Mouse (Mus musculus) spleen, postnatal 10 days (tissue): ENCODE results near the gene Schip1.

ENCODE experiments used
- DNase-seq, 2 experiments: peaks; one replicate each; pipeline ENCODE4 v3.0.0; 2021 to 2022; ENCODE audit warnings: low spot score in 2 of 2

Gene Schip1

DNA sequence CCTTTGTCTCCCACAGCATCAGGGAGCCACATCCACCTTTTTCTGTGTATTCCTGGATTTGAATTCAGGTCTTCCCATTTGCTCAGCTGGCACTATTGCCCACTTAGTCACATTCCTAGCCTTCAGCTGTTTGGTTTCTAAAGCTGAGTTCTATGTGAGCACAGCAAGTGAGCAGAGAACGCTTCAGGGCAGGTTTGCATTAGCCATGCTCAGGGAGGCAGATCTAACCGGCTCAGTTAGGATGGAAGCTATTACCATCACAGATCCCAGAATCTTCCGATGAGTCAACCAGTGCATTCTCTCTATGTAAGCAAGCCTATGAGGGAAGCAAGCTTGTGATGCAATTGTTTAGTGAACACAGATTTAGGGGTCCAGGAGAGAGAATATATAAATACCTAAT lies 320.9 kb downstream of the Schip1 start:
- DNase-seq: no peak

DNA sequence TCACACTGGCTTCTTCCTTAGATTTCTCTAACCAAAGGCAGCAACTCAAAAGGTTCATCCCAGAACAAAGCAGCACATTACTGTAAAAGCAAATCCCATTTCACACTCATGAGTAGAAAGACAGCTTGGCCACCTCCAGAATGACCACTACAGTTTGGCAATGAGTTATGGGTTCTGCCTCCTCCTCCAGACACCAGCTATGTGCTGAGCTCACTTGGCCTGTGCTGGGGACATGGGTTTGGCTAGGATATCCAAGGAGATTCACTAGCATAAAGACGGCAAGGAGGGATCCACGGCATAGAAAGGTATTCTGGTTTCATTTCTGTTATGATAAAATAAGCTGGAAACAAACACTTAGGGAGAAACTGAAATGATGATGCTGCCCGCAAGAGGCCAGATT lies 323.4 kb downstream of the Schip1 start:
- DNase-seq: no peak

DNA sequence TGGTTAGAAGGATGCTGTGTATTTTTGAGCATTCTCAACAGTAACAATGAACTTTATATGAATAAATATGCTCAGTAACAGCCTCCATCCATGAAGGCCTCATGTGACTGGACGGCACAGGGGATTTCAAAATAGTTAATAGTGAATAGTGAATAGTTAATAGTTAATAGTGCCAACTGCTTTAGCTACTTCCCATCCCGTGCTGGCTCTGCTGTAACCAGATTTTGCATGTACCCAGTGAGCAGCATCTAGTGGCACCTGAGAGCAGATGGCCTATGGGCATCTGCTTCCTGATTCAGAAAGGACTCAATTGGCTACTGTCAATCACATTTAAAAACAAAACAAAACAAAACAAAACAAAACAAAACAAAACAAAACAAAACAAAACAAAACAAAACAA lies 329.0 kb downstream of the Schip1 start:
- DNase-seq: no peak

DNA sequence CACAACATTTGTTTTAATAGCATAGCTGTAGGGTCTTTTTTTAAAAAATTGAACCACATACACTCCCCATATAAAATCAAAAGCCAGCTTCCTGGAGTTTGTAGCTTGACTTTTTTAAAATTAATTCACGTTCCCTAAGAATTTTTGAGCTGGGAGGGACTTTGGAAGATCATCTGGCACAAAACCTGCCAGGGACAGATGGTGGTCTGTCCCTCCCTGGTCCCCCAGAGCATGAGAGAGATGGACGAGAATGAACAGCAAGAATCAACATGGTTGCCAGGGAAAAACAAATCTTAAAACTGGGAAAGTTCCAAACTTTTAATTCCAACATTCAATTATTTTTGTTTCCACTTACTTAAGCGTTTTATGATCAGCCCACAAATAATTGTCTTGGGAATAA lies 334.1 kb downstream of the Schip1 start:
- DNase-seq: no peak

DNA sequence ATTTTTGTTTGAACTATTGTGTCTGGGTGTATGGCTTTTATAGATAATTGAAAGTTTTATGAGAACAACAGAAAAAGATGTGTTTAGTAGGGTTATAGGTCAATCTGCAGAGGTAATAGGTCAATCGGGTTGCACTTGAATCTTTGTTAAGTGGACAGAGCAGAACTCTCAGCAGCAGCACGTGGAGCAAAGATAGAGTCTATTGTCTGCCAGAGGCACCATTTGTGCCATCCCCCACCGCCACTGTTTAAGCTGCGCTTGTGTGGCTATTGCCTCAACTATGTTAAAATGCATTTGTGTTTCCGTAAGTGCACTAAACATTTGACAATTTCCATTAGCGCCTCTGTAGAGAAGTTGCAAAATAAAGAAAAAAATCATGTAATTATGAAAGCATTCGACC lies 335.5 kb downstream of the Schip1 start:
- DNase-seq: no peak

DNA sequence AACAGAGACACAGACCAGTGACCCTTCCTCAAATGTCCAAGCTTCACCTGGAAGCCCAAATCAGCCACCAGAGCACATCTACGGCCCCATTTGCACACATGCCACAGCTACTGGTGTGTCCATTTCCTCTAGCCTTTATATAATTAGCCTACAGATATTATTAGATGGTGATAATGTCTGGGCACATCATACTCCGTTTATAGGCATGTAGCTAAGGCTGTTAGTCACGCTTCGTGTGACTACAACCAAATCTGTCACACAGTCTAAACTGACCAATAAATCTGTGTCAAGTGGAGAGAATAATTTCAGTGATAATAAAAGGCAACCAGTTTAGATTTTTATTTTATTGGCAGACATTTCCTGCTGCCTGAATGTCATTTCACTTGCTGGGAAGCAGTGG lies 338.7 kb downstream of the Schip1 start:
- no peak for DNase-seq

DNA sequence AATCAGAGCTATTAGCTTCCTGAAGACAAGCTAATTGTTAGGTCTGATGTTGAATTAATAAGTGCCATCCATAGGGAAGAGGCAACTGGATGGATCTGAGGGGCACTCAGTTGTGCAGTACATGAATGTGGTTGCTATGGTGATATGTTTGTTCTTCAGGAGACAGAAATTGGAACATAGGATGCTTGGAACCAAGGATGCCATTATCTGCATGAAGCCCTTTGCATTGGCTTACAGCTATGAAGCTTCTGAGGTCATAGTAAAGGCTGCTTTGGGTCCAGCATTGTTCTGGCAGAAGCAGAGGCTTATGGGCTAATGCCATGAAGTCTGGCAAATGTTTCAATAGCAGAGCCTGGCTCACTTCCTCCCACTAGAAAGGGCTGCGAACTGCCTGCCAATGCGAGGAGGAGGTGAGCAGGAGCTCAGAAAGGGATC lies 339.2 kb downstream of the Schip1 start:
- DNase-seq: no peak

DNA sequence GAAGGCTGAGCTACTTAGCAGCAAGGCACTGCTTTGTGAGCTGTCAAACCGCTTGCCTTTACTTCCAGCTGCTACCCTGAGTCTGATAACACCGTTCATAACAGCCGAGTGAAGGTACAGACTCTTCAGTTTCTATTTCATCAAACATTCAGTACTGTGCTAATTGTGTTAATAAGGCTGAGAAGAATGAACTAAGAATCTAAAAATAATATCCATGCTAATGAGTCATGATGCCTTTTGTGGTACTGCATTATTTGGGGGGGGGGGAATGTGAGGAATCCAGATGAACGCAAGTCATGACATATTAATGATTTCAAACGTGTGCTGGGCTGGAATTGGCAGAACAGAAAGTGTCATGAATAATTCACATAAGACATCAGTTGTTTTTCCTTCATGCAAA lies 341.1 kb downstream of the Schip1 start:
- DNase-seq: no peak

DNA sequence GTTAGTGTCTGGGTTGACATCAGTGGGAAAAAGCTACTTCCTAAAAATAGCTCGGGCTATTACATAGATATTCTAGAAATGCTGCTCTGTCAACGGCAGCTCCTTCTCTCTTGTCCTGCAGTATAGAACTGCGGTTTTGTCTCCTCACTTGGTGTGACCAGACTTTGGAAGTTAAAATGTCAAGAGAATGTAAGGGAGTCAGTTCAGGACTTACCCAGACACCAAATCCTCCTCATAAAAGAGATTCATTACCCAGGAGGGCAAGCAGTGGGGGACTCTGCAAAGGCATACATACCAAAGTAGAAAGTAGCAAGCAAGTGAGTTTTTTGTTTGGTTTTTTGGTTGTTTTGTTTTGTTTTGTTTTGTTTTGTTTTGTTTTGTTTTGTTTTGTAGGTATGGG lies 347.7 kb downstream of the Schip1 start:
- DNase-seq: no peak

DNA sequence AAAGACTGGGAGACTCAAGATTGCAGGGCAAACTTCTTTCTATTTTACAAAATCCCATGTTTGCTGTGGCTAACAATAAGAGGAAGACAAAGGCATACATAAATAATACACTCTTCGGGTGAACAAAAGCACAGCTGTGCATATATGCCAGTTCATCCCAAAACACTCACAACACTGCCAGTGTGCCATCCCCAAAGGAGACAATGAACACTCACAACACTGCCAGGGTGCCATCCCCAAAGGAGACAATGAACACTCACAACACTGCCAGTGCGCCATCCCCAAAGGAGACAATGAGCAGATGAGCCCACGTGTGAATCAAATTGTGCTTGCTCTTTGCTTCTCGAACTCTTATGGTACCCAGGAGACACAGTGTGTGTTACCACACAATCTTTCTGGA lies 355.2 kb downstream of the Schip1 start:
- no peak for DNase-seq

DNA sequence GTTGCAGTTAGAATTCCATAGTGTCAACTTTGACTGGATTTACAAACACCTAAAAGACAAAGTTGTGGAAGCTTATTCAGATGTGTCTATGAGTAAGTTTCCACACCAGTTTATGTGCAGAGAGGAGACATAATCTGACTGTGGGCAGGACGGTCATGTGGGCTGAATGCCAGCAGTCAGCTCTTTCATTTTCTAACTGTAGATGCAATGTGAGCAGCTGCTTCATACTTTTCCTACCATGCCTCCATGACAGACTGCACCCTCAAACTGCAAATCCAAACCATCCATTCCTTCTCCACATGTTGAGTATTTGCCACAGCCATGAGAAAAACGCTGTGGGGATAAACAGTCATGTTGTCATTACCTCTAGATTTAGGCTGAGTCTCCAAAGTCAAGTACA lies 356.3 kb downstream of the Schip1 start:
- DNase-seq: no peak

DNA sequence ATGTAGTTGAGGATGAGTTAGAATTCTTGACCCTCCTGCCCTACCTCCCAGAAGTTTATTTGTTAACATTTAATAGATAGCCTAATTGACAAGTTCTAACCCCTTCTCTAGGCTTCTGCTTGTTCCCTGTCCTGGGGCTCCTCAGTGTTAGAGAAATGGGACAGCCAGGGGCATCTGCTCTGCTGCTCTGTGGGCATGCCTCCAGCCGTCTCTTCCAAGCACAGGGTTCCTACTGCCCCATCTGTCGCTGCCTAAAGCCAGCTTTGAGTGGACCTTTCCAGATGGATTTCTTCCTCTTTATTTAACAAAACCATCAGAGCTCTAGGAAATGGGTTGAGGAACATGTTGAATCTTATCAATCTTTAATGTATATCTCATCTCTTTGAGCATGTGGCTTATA lies 357.2 kb downstream of the Schip1 start:
- DNase-seq: no peak

DNA sequence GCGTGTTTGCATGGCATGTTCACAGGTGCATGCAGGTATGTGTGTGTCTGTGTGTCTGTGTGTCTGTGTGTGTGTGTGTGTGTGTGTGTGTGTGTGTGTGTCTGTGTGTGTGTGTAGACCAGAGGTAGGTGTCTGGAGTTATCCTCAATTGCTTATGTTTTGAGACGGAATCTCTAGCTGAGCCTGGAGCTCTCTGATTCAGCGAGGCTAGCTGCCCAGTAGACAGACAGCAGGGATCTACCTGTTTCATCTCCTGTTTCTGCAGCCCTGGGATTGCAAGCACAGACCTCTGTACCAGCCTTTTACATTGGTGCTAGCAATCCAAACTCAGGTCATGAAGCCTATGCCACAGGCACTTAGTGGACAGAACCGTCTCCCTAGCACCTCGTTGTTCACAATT lies 363.5 kb downstream of the Schip1 start:
- DNase-seq: no peak

DNA sequence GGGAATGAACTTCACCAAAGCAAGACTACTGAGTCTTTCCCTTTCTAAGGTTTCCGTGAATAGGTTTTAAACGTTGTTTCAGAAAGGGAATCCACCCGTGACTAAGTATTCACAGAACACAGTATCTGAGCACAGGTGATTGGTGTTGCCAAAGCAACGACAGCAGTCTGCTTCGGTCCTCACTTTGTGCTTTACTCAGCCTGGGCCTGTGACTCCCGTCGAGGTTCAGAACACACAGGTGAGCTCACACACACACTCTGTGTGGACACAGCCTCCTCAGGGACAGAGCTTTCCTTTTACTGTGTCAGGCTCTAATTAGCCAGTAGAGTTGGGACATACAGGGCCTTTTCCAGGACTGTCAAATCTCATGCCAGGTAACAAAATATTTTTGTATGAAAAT lies 369.8 kb downstream of the Schip1 start:
- DNase-seq: no peak

DNA sequence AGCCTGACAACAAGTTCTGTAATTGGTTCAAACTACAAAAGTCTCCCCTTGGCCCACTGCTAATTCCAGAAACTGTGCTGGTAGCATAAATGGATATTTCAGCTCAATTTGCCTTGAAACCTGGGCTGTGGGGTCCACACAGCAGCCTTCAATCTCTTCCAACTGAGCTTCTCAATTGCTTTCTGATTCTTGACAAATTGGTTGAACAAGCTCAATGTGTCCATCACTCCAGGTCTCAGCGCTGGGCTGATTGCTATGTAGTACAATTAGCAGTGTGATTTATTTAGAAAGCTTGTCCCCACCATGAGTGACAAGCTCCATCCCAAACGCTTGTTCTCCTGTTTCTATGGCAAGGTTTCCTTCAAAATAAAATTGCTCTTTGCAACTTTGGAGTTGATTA lies 370.3 kb downstream of the Schip1 start:
- no peak for DNase-seq

DNA sequence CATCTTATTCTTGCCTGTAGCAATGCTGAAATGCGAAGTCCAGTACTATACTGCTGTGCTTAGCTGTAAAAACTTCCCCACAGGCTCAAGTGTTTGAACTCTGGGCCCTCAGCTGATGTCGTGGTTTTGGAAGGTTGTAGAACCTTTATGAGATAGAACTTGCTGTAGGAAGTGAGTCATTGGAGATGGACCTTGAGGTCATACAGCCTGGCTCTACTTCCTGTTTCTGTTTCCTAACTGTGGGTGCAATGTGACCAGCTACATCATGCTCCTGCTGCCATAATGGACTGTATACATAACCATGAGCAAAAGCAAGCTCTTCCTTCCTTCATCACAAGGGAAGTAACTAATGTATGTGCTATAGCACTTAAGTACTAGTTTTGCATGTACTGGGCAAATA lies 383.9 kb downstream of the Schip1 start:
- DNase-seq: no peak

DNA sequence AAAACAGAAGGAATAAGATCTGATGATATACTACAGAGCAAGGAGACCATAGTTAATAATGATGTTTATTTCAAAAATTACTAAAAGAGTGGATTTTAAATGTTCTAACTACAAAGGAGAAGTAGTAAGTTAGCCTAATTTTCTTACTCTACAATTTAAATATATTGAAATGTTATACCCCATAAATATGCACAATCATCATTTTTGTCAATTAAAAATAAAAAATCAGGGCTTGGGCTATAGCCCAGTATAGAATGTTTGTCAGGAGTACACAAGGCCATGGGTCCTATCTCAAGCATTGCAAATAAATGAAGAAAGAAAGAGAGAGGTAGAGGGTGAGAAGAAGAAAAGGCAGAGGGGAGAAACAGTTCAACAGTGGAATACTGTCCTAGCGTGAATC lies 387.0 kb downstream of the Schip1 start:
- no peak for DNase-seq

DNA sequence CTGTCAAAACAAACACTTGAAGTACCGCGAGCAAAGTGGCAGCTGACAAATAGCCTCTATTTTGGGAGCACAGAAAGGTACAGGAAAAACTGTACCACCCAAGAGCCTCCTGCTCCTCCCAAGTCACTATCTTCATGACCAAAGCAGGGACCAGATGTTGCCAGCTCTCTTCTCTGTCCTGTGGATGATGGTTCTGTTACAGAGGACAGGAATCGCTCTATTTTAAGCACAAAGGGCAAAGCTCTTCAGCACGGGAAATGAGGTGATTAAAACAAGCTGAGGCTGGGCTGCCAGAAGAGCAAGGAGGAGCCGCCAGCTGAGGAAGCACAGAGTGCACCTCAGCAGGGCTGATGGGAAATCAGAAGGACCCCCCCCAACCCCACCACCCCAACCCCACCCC lies 388.7 kb downstream of the Schip1 start:
- no peak for DNase-seq

DNA sequence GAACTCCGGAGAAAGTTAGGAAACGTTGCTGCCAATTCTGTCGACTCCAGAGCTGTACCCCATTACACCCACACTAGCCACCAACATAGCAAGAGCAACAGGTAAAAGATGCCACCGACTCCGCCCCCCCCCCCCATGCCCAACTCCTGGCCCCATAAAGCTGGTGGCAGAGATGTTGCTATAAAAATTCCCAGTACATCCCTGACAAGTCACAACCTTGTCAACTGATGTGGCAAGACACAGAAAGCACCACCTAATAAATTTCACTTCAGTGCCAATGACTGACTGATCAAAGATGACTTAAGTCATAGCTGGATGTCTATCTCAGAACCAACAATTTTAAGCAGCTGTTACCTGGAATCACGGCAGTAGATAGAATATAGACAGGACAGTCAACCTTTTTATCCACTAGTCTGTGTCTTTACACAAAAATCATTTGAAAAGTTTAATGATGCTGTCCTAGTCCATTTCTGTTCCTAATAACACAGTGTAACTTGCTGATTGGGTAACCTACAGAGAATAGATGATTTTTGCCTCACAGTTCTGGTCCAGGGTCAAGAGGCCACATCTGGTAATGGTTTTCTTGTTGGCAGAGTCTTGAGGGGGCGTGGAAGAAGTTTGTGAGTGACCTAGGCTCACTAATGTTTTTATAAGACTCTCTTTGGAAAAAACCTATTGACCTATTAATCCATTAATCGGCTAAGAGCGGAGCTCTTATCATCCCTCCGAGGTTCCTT lies 389.3 kb downstream of the Schip1 start:
- no peak for DNase-seq

DNA sequence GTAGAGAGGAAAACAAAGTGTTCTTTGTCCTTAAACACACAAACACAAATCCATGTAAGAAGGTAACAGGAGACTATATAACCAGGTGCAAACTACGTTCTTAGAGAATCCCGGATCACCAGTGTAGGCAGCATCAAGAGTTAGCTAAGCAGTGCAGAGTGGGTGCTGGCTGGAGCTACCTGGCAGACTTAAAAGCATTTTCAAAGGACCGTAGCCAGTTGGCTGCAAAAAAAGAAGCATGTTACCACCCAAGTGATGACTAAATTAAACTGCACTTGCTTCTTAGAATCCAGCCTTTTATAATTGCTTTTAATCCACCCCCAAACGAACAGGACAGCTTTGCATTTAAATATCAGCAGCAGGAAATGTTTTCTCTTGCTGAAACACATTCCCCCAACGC lies 402.0 kb downstream of the Schip1 start:
- DNase-seq: no peak

DNA sequence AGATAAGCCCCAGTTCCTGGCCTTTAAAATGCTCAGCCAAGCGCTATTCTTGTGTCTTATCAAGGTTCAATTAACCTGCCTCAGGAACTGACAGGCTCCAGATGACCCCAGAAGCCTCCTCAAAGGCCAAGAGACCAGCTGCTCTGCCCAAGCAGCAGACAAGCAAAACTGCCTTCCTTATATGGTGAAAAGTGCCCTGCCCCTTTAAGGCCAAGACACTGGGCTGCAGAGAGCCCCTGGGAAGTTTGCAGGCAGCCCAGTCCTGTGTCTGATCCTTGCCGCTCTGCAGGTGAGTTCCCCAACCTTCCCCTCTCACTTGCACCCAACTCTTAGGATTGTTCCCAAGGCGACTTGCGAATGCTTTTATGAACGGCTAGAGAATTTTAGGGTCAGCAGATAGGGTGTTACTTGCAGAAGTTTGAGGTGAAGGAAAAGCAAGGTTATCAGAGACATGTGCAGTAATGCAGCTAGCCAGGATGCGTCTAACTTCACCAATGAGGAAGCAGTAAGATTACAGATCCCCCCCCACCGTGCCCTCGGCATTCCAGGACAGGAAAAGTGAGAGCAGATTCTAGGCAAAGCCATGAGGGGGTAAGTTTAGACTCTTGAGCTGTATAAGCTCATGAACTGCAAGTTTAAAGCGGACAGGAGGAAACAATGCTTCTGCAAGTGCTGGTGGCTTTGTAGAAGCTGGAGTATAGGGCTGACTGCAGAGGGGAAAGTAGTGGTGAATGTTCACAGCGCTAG lies 403.5 kb downstream of the Schip1 start:
- DNase-seq: no peak

DNA sequence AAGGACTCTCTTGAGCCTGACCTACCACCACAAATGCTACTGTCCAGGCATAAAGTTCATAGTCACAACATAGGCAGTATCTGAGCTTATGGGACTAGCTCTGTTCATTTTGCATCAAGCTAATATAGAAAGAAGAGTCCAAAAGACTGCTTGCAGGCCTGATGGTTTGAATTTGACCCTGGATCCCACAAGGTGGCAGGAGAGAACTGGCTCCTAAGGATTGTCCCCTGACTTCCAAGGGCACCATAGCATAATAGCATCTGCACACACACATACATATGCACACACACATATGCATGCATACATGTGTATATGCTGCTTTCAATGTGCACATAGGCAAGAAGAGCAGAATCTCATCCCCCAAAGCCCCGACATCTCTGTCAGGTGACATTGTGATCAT lies 405.0 kb downstream of the Schip1 start:
- DNase-seq: no peak

DNA sequence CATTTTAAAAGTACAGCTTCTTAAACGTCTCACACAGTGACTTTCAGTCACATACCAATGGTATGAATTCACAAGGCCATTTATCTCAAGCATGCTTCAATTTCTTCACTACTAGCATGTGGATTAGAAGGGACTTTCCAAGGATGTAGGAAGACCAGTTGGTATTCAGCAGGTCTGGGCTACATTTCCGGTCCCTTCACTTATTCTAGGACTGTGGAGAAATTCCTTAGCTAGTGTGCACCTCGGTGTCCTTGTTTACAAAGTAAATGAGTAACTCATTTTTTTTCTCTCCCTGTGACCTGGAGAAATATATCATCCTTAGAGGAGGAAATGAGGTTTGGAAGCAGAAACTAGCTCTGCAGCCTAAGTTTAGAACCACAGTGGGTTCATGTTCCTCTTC lies 405.5 kb downstream of the Schip1 start:
- DNase-seq: no peak

DNA sequence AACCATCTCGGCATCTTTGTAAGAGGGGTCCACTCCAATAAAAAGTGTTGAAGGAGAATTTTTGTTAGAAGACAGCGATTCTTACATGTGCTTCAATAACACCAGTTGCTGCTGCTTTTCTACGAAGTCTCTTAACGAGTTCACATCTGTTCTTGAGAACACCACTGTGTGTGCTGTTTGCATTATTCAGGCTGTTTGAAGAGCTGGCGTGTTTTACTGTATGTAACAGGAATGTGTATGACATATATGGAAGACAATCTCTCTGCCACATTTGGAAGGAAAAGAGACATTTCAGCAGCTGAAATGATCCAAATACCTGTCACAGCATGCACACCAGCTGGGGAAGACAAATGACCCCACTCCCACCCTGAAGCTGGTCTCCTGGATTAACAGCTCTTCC lies 406.0 kb downstream of the Schip1 start:
- no peak for DNase-seq
